Mouse (Mus musculus) ES-Bruce4 (cell line): Measurements from ENCODE around the gene Igsf6. TPM values are rescaled to one million over a fixed set of nuclear protein-coding genes. Genes with fewer than 3 reads are reported as not detected.
"Not testable (repeated sequence)": the region's sequence is repeated elsewhere in the genome, so short reads cannot be mapped to it uniquely, and the experiment has no call there.

Experiments
- H3K27ac ChIP-seq: 2 replicates; pipeline ENCODE4 v1.5.1; 2012; ENCODE audit warnings: low read length, inconsistent platforms; ENCODE audit not compliant: insufficient read depth
- H3K27me3 ChIP-seq: 2 replicates; pipeline ENCODE4 v1.6.1; 2012; ENCODE audit warnings: mild to moderate bottlenecking, low read length, inconsistent platforms; ENCODE audit not compliant: control insufficient read depth, poor library complexity, insufficient read depth, severe bottlenecking
- H3K36me3 ChIP-seq: 2 replicates; pipeline ENCODE4 v1.6.1; 2012; ENCODE audit warnings: inconsistent platforms, mild to moderate bottlenecking, low read length, moderate library complexity; ENCODE audit not compliant: control insufficient read depth, poor library complexity, insufficient read depth, severe bottlenecking
- H3K4me1 ChIP-seq: one replicate; pipeline ENCODE4 v1.8.1; 2011; ENCODE audit warnings: low read length; ENCODE audit not compliant: control insufficient read depth, insufficient read depth
- H3K4me3 ChIP-seq: 2 replicates; pipeline ENCODE4 v1.5.1; 2011; ENCODE audit warnings: low read depth, mild to moderate bottlenecking, low read length
- H3K9ac ChIP-seq: 2 replicates; pipeline ENCODE4 v1.6.1; 2012; ENCODE audit warnings: low read depth, mild to moderate bottlenecking, inconsistent platforms; ENCODE audit not compliant: poor library complexity, severe bottlenecking
- H3K9me3 ChIP-seq: replicated peaks from 2 replicates; pipeline ENCODE4 v1.6.1; 2012; ENCODE audit warnings: mild to moderate bottlenecking, low read length, inconsistent platforms; ENCODE audit not compliant: control insufficient read depth, poor library complexity, insufficient read depth, severe bottlenecking
- CTCF ChIP-seq: IDR thresholded peaks from one replicate; pipeline ENCODE4 v1.8.1; 2011; ENCODE audit warnings: low read depth, low read length
- EP300 ChIP-seq: IDR thresholded peaks from 2 replicates; pipeline ENCODE4 v1.6.1; 2011; ENCODE audit warnings: low read depth, low read length; ENCODE audit not compliant: insufficient read depth
- POLR2A ChIP-seq: IDR thresholded peaks from one replicate; pipeline ENCODE4 v1.8.1; 2011; ENCODE audit warnings: low read length; ENCODE audit not compliant: insufficient read depth
- polyA plus RNA-seq: library from polyadenylated mRNA; stranded (reverse); fragments of >200 nt; gene quantifications from 2 replicates; pipeline ENCODE4 v1.2.4, GENCODE M21; 2011; ENCODE audit warnings: low read depth; ENCODE audit not compliant: missing spikeins, insufficient read depth, insufficient read length

Gene Igsf6
- polyA plus RNA-seq, 1 experiment = not detected

DNA sequence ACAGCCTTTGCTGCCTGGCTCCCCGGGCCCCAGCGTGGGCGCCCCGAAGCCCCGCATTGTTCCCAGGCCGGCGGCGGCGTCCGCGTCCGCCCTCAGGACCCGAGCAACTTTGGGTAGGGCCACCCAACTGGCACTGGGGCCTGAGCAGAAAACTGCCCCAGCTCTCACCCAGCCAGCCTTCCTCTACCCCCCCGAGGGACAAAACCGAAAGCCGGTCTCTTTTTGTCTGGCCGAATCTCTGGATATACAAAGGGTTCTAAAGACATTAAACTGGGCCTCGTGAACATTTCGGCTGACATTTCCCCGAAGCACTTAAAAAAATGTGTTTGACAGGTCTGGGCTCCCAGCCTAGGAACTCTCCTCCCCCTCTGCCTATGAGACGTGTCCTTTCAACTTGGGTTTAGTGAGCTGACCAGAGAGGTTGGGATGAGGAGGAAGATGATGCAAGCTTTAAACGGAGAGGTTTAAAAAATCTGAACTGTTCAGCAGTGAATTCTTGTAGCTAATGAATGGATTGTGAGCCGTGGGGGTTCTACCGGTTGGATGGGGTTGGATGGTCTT is 39.1 kb downstream of the Igsf6 start:
- Histone ChIP-seq H3K27ac (no peak overlapping the region), H3K36me3 (no peaks in the 10 kb centered on the region), H3K9ac (peak overlapping the region; percentile 95), H3K4me1 (no peaks in the 10 kb centered on the region), H3K27me3 (no peaks in the 10 kb centered on the region), H3K4me3 (peak overlapping the region; percentile 90), H3K9me3 (no peaks in the 10 kb centered on the region)
- TF ChIP-seq CTCF (no peak), EP300 (no peak), POLR2A (no peak)

DNA sequence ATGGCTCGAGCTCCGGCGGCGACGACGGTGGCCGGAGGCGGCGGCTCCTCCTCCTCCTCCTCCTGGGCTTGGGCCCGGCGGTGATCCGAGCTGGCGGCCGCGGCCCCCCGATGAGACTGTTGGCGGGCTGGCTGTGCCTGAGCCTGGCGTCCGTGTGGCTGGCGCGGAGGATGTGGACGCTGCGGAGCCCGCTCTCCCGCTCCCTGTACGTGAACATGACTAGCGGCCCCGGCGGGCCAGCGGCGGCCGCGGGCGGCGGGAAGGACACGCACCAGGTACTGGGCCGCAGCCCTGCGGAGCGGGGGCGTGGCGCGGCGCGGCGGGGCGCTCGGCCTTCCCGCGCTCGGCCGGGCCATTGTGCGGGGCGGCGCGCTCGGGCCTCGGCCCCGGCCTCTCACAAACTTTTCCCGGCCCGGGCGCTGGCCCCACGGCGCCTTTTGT is 39.7 kb downstream of the Igsf6 start:
- Histone ChIP-seq H3K36me3 (no peaks in the 10 kb centered on the region), H3K4me3 (peak overlapping the region; percentile 90), H3K27ac (no peak overlapping the region), H3K9ac (peak overlapping the region; percentile 95), H3K27me3 (no peaks in the 10 kb centered on the region), H3K9me3 (no peaks in the 10 kb centered on the region), H3K4me1 (no peaks in the 10 kb centered on the region)
- TF ChIP-seq CTCF = no peak
- TF ChIP-seq EP300 = no peak
- no peak for TF ChIP-seq POLR2A

DNA sequence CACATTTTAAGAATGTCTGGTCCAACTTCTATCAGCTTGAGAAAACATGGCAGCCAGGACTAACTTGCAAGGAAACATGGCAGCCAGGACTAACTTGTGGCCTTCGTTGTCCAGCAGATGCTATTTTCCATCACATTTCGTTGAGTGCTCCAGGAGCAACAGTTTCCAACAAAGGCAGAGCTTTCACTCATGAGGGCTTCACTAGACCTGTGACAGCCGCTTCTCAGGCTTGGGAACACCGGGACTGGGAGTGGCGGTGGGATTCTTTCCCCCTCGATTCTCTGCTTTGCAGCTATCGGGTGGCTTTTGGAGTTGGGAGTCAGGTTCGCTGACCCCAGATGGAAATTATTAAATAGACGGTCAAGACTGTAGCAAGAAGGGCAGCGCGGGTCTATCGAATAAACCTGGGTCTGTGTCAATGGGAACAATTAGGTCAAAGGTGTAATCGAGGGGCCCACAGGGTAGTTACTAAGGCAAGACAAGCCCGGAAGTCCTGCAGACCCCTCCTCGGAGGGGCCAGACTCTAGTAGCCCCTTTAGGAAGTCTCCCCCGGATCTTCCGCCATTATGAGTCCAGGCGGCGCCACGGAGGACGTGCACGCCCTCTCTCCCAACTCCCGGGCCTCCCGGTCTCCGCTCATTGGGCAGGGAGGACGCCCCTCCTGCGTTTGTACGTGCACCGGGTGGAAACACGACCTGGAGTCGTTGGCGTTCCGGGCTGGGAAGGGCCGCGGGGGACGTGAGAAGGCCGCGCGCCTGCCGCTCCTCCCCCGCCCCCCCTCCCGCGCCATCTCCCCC is 40.3 kb downstream of the Igsf6 start, which contains the start of gene Mettl9:
TSS of gene Mettl9 (plus strand) at position 590 of the 797 bp plus-strand sequence.
- peak within 1 kb of the TSS; percentile 95 for H3K9ac ChIP-seq
- TF ChIP-seq CTCF = no peak
- peak; percentile 40 for TF ChIP-seq POLR2A
- H3K4me3 ChIP-seq = peak within 1 kb of the TSS; percentile 90
- no peaks in the 10 kb centered on the region for H3K27me3 ChIP-seq
- H3K36me3 ChIP-seq = no peaks in the 10 kb centered on the region
- H3K9me3 ChIP-seq = no peaks in the 10 kb centered on the region
- H3K27ac ChIP-seq = no peak within 1 kb of the TSS
- no peaks in the 10 kb centered on the region for H3K4me1 ChIP-seq

DNA sequence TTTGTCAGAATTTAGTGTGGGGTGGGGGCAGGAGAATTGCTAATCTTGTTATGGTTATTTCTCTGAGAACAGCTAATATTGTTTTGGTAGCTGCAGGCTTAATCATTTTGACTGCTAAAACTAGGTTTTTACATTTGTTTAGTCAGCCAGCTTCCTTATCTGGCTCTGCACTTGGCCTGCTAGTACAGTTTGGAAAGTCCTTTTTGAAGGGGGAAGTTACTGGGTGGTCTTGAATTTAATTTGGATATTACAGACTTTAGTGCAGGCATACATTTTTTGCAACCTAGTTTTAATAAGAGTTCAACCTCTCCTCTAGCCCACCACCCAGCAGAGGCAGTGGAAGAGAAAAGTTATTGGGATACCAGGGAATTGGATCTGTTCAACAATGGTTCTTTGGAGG is 44.4 kb downstream of the Igsf6 start:
- H3K27ac ChIP-seq, H3K9me3 ChIP-seq, H3K4me1 ChIP-seq, H3K36me3 ChIP-seq, H3K4me3 ChIP-seq, H3K9ac ChIP-seq, H3K27me3 ChIP-seq: not testable (repeated sequence)

DNA sequence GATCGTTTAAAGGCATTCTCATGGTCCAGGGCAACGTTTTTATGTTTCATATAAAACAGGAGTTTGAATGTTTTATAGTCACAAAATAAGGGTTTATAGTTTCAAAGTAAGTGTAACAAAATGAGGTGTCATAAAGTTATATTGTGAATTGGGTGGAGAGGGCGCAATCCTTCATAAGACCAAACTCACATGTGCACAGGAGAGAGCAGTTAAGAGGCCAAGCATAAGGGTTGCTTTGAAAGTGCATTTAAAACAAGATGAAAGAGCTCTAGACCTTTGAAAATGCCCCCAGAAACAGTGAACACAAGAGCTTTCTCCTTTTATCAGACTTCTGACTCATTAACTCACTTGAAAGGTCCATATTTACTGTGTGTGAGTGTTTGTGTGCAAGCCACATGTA is 48.1 kb downstream of the Igsf6 start:
- no peak overlapping the region for H3K27ac ChIP-seq
- no peak for TF ChIP-seq POLR2A

DNA sequence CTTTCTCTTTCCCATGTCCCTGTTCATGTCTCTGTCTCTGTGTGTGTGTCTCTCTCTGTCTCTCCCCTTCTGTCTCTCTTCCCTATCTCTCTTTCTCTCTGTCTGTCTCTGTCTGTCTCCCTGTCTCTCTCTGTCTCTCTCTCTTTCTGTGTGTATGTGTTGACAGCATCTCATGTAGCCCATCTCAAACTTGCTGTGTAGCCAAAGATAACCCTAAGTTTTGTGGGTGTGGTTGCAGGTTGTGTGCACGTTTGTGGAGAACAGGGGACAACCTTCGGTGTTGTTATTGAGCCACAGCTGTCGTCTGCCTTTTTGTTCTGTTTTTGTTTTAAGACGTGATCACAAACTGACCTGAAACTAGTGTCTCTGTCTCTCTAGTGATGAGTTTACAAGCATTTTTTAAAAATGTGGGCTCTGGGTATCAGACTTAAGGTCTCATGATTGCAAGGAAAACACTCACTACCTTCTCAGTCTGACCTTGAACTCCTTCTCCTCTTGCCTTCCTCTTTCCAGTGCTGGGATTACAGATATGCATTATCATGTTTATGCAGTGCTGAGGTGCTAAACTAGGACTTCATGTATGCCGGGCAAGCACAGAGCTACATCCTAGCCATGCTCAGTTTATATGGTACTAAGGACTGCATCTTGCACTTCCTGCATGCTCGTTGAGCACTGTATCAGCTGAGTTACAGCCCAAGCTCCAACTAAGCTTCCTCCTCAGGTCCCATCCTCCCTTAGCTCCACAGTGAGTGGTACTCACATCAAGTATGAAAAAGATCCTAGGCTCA is 49.0 kb downstream of the Igsf6 start:
- no peak overlapping the region for H3K4me3 ChIP-seq
- H3K36me3 ChIP-seq = no peaks in the 10 kb centered on the region
- no peaks in the 10 kb centered on the region; the same call in 1 of the 2 replicates for H3K27me3 ChIP-seq
- no peak overlapping the region for H3K9ac ChIP-seq
- H3K9me3 ChIP-seq = no peaks in the 10 kb centered on the region
- TF ChIP-seq CTCF = no peak
- TF ChIP-seq EP300 = no peak
- no peak for TF ChIP-seq POLR2A
- no peak overlapping the region for H3K27ac ChIP-seq
- no peaks in the 10 kb centered on the region for H3K4me1 ChIP-seq

More for the DNA sequence above, 48.1 kb downstream of the Igsf6 start:
- Histone ChIP-seq H3K4me1 (no peaks in the 10 kb centered on the region), H3K36me3 (no peaks in the 10 kb centered on the region), H3K9ac (no peak overlapping the region), H3K9me3 (no peaks in the 10 kb centered on the region), H3K27me3 (no peaks in the 10 kb centered on the region; the same call in 1 of the 2 replicates), H3K4me3 (no peak overlapping the region)
